ENCODE assay signal across 9 mouse cellular contexts in the genomic region with DNA sequence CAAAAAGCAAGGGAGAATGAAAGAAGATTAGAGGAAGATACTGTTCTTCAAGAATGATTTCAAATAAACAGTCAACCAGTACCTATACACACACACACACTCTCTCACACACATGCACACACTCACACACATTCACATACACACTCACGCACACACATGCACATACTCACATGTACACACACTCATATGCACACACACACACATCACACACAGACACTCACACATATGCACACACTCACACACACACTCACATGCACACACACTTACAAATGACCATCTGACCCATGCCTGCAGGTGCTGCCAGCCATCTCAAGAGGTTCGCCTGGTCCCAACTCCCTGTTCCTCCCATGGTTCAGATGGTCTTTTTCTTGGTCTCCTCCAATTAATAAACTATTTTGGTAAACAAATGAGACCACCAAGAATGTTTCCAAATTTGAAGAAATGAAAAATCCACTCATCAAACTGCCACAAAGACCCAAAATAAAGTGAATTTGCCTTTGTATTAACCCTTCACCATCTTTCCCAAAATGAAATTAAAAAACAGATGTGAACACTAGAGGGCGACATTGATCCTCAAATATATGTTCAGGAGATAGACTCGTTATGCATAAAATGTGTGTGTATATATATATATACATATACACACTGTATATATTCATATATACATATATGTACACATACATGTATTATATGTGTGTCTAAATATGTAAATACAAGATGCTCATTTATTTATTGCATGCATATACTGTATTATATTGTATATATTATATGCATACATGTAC.
A peak's percentile ranks its signal among the peaks of the same experiment; 100 is the strongest.
DNase-seq lines count a peak whose midpoint lies in the region; ATAC-seq and TF ChIP-seq lines count a peak whose summit lies in the region.
"Had no signal": no experiment of that assay in that cellular context is flagged by ENCODE, and none has a peak within 500 bp of the region (broad histone marks: within the 10 kb centered on the region; RNA-seq: fewer than 3 reads in every experiment).

No protein-coding gene starts in this region.

- DNase-seq in lung, adult 2 months, result no peak
- DNase-seq in lung, postnatal 4 days, result no peak
- no peak for DNase-seq in Patski (ENCODE audit: low read depth, low spot score)
- DNase-seq in retina, embryonic 14.5 days (ENCODE audit: low spot score), result peak; percentile 78
- DNase-seq in left cerebral cortex, postnatal 4 days, result no peak
- DNase-seq in heart, adult 18-20 months, result no peak

- no peak overlapping the region for H3K27ac ChIP-seq in forebrain, embryonic 13.5 days
- H3K27ac ChIP-seq: embryonic facial prominence, embryonic 12.5 days; limb, embryonic 13.5 days had no signal

- no peaks in the 10 kb centered on the region for H3K36me3 ChIP-seq in forebrain, embryonic 13.5 days (ENCODE audit: poor library complexity, severe bottlenecking)
- H3K36me3 ChIP-seq: embryonic facial prominence, embryonic 12.5 days; limb, embryonic 13.5 days had no signal

- no peak for TF ChIP-seq POLR2A in lung, adult 2 months (IDR thresholded peaks at IDR 0.05; ENCODE audit: borderline replicate concordance, extremely low read depth, low read depth, low read length)

- no peak overlapping the region for H3K4me2 ChIP-seq in forebrain, embryonic 13.5 days
- H3K4me2 ChIP-seq: embryonic facial prominence, embryonic 12.5 days; limb, embryonic 13.5 days had no signal

- H3K9me3 ChIP-seq in forebrain, embryonic 13.5 days (replicated peaks), result no peaks in the 10 kb centered on the region
- H3K9me3 ChIP-seq: embryonic facial prominence, embryonic 12.5 days; limb, embryonic 13.5 days had no signal

- ATAC-seq in Patski, result no peak
- ATAC-seq in forebrain, embryonic 13.5 days, result peak; percentile 76

- H3K9ac ChIP-seq in forebrain, embryonic 13.5 days, result no peak overlapping the region
- H3K9ac ChIP-seq: embryonic facial prominence, embryonic 12.5 days; limb, embryonic 13.5 days had no signal

- in situ Hi-C loops in Patski (cut with MboI; ENCODE audit: low pct_unique_long_range_greater_than_20kb), result loop anchor here (5.0 kb wide), 2 partner anchors 266 to 301 kb away; no protein-coding TSS in a partner anchor

- CTCF ChIA-PET in Patski (lab: Charles Lee), result no interaction called here

- TF ChIP-seq CTCF in lung, adult 2 months (IDR thresholded peaks at IDR 0.05; ENCODE audit: insufficient read depth, low read length), result peak; percentile 4; the same call in 1 of the 2 replicates
- TF ChIP-seq CTCF in Patski (IDR thresholded peaks at IDR 0.05), result peak; percentile 56

- peaks cover 5% of the 10 kb centered on the region for H3K27me3 ChIP-seq in Patski
- no peaks in the 10 kb centered on the region for H3K27me3 ChIP-seq in forebrain, embryonic 13.5 days
- H3K27me3 ChIP-seq: embryonic facial prominence, embryonic 12.5 days had no signal

- POLR2A ChIA-PET in Patski (lab: Charles Lee), result no interaction called here

- intact Hi-C loops in left cerebral cortex, postnatal 4 days (cut with DNase I), result loop anchor here (5.0 kb wide), 1 partner anchor 296 kb away; no protein-coding TSS in a partner anchor

- H3K4me1 ChIP-seq in lung, adult 2 months (ENCODE audit: control insufficient read depth, insufficient read depth, low read length), result no peaks in the 10 kb centered on the region
- no peaks in the 10 kb centered on the region for H3K4me1 ChIP-seq in forebrain, embryonic 13.5 days
- H3K4me1 ChIP-seq: embryonic facial prominence, embryonic 12.5 days; limb, embryonic 13.5 days had no signal

- no peak overlapping the region for H3K4me3 ChIP-seq in lung, adult 2 months (replicated peaks; ENCODE audit: extremely low read depth, low read depth, low read length)
- no peak overlapping the region for H3K4me3 ChIP-seq in forebrain, embryonic 13.5 days
- H3K4me3 ChIP-seq: embryonic facial prominence, embryonic 12.5 days; limb, embryonic 13.5 days had no signal

- 43% methylated on average over 4 of the region's 4 CpGs for WGBS in lung, adult 2 months
- 50% methylated on average over 4 of the region's 4 CpGs for WGBS in forebrain, embryonic 13.5 days
